Mouse (Mus musculus): ENCODE results near the gene Cd300a. TPM values are rescaled to one million over a fixed set of nuclear protein-coding genes. Genes with fewer than 3 reads are reported as not detected.

Gene Cd300a
- polyA plus RNA-seq, 1 experiment from 2014 or later = 0.84 TPM

DNA sequence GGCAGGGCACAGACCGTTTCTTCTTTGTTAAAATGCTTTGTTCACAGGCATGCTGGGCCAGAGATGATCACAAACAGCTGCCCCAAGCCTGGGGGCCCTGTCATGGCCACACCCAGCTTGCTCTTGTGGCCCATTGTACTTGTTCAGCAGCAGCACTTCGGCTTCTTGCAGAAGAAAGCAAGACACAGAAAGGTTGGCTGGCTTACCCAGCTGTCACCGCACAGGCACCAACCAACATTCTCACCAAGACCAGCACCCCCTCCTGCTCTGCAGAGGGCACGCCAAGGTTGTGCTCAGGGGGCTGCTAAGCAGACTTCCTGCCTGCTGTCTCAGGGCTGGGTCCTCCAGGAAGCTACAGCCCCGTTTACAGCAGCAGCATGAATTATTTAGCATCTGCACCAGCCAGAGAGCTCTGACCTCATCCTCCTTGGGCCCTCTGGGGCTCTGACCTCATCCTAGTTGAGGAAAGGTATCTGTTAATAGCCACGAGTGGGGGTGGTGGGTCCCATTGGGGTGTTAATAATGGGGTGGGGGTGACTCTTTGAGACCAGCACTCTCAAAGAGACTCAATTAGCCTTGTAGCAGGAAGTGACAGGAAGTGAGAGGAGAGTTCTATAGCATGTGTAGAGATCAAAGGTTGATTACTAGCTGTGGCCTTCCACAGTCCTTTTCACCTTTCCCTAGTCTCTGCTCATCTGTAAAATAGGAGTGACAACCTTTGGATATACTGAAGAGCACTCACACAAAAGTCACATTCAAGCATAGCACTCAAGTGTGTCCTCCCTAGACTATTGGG is 16.6 kb upstream of the Cd300a start:
- Histone ChIP-seq H3K4me3 (ENCODE audit: low read depth, low read length) (no peak overlapping the region), H3K9me3 (replicated peaks; ENCODE audit: control insufficient read depth, low read length) (no peaks in the 10 kb centered on the region), H3K36me3 (ENCODE audit: control insufficient read depth, insufficient read depth, low read length) (peaks cover 7% of the 10 kb centered on the region; the same call in 1 of the 2 replicates), H3K27me3 (ENCODE audit: control insufficient read depth, insufficient read depth, low read length) (no peaks in the 10 kb centered on the region), H3K4me2 (no peak overlapping the region), H3K27ac (ENCODE audit: low read depth, low read length) (peak overlapping the region; percentile 23), H3K4me1 (ENCODE audit: control insufficient read depth, insufficient read depth, low read length) (peaks cover 22% of the 10 kb centered on the region), H3K9ac (ENCODE audit: low read depth, low read length) (no peak overlapping the region; the same call in 1 of the 2 replicates)
- ATAC-seq (replicated peaks; ENCODE audit: insufficient number of reproducible peaks, low FRiP score, low TSS enrichment) = no peak
- WGBS (ENCODE audit: insufficient replicate concordance) = 20% methylated on average over 6 of the region's 6 CpGs

DNA sequence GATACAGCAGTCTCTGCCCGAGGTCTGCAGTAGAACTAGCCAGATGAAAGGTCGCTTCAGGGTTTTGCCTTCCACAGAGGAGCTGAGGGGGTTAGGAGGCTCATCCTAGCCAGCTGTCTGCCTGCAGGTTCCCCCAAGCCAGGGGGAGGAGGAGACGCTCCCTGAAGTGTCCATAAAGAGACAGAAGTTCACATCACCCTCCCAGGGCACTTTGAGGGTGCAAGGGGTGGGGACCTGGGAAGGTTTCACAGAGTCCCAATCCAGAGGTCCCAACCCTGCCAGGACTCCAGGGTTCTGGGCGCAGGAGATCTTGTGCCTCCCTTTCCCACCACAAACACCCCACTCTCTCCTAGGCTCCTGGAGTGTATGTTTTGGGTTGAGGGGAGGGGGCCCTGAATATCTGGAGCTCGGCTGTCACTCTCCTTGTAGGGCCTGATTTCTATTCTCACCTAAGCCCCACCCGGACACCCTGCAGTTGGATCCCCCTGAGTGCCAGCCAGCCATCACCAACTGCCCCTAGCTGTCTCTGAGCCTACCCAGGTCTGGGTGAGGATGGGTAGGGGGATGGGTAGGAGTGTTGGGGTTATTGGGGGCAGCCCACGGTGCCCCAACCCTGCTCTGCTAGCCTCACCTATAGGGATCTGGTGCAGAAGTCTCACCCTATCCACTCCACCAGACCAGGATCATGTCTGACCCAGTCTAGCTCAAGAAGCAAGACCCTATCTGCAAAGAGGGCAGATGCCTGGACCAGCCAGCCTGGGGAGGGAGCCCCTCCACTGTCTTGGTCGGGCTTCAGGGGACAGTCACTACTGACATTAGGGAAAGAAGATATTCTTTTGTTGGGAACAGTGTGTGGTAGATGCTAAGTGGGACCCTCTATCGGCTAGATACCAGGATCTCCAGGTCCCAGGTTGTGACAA is 15.4 kb upstream of the Cd300a start:
- Histone ChIP-seq H3K27ac (ENCODE audit: low read depth, low read length) (no peak overlapping the region), H3K9ac (ENCODE audit: low read depth, low read length) (no peak overlapping the region), H3K9me3 (replicated peaks; ENCODE audit: control insufficient read depth, low read length) (no peaks in the 10 kb centered on the region), H3K4me1 (ENCODE audit: control insufficient read depth, insufficient read depth, low read length) (peaks cover 22% of the 10 kb centered on the region), H3K4me2 (no peak overlapping the region), H3K4me3 (ENCODE audit: low read depth, low read length) (no peak overlapping the region), H3K36me3 (ENCODE audit: control insufficient read depth, insufficient read depth, low read length) (peaks cover 3% of the 10 kb centered on the region; the same call in 1 of the 2 replicates), H3K27me3 (ENCODE audit: control insufficient read depth, insufficient read depth, low read length) (no peaks in the 10 kb centered on the region)
- WGBS (ENCODE audit: insufficient replicate concordance) = 41% methylated on average over 9 of the region's 9 CpGs
- no peak for ATAC-seq (replicated peaks; ENCODE audit: insufficient number of reproducible peaks, low FRiP score, low TSS enrichment)

DNA sequence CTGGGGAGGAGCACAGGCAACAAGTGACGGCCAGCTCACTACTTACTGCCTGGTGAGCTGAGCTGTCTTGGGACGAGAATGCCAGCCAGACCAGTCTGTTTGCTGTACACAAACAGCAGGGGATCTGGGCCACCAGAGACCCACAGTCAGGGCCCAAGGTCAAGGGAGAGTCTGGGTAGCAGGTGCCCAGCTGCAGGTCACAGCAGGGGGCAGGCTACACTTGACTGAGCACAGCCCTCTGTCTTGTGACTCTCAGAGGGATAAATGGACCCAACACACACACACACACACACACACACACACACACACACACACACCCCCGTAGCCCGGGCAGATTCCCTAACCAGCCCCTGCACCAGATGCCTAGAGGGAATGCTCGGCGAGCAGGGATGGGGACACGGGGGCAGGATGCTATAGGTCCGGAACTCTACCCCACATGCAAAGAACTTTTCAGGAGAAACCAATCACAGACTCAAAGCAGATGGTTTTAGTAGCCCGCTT is 14.5 kb upstream of the Cd300a start:
- peaks cover 22% of the 10 kb centered on the region for H3K4me1 ChIP-seq (ENCODE audit: control insufficient read depth, insufficient read depth, low read length)
- H3K4me3 ChIP-seq (ENCODE audit: low read depth, low read length) = no peak overlapping the region
- H3K9ac ChIP-seq (ENCODE audit: low read depth, low read length) = no peak overlapping the region
- no peaks in the 10 kb centered on the region for H3K9me3 ChIP-seq (replicated peaks; ENCODE audit: control insufficient read depth, low read length)
- peaks cover 1% of the 10 kb centered on the region; the same call in 1 of the 2 replicates for H3K36me3 ChIP-seq (ENCODE audit: control insufficient read depth, insufficient read depth, low read length)
- WGBS (ENCODE audit: insufficient replicate concordance) = 15% methylated on average over 9 of the region's 9 CpGs
- no peak for ATAC-seq (replicated peaks; ENCODE audit: insufficient number of reproducible peaks, low FRiP score, low TSS enrichment)
- H3K27ac ChIP-seq (ENCODE audit: low read depth, low read length) = no peak overlapping the region
- no peak overlapping the region for H3K4me2 ChIP-seq
- H3K27me3 ChIP-seq (ENCODE audit: control insufficient read depth, insufficient read depth, low read length) = no peaks in the 10 kb centered on the region

GRCm38 (mm10) chr11:114876176-114876575 is 13.7 kb upstream of the Cd300a start:
- Histone ChIP-seq H3K9me3 (replicated peaks; ENCODE audit: control insufficient read depth, low read length) (no peaks in the 10 kb centered on the region), H3K27ac (ENCODE audit: low read depth, low read length) (no peak overlapping the region), H3K9ac (ENCODE audit: low read depth, low read length) (no peak overlapping the region), H3K4me3 (ENCODE audit: low read depth, low read length) (no peak overlapping the region), H3K36me3 (ENCODE audit: control insufficient read depth, insufficient read depth, low read length) (no peaks in the 10 kb centered on the region), H3K4me2 (no peak overlapping the region), H3K27me3 (ENCODE audit: control insufficient read depth, insufficient read depth, low read length) (no peaks in the 10 kb centered on the region), H3K4me1 (ENCODE audit: control insufficient read depth, insufficient read depth, low read length) (peaks cover 22% of the 10 kb centered on the region)
- ATAC-seq (replicated peaks; ENCODE audit: insufficient number of reproducible peaks, low FRiP score, low TSS enrichment) = no peak
- WGBS (ENCODE audit: insufficient replicate concordance) = 45% methylated on average over 7 of the region's 7 CpGs

GRCm38 (mm10) chr11:114876621-114877020 is 13.2 kb upstream of the Cd300a start:
- Histone ChIP-seq H3K4me1 (ENCODE audit: control insufficient read depth, insufficient read depth, low read length) (peaks cover 22% of the 10 kb centered on the region), H3K4me3 (ENCODE audit: low read depth, low read length) (no peak overlapping the region), H3K9me3 (replicated peaks; ENCODE audit: control insufficient read depth, low read length) (no peaks in the 10 kb centered on the region), H3K4me2 (no peak overlapping the region), H3K27ac (ENCODE audit: low read depth, low read length) (no peak overlapping the region), H3K36me3 (ENCODE audit: control insufficient read depth, insufficient read depth, low read length) (no peaks in the 10 kb centered on the region), H3K27me3 (ENCODE audit: control insufficient read depth, insufficient read depth, low read length) (no peaks in the 10 kb centered on the region), H3K9ac (ENCODE audit: low read depth, low read length) (no peak overlapping the region)
- ATAC-seq (replicated peaks; ENCODE audit: insufficient number of reproducible peaks, low FRiP score, low TSS enrichment) = no peak
- 42% methylated on average over 2 of the region's 2 CpGs for WGBS (ENCODE audit: insufficient replicate concordance)

DNA sequence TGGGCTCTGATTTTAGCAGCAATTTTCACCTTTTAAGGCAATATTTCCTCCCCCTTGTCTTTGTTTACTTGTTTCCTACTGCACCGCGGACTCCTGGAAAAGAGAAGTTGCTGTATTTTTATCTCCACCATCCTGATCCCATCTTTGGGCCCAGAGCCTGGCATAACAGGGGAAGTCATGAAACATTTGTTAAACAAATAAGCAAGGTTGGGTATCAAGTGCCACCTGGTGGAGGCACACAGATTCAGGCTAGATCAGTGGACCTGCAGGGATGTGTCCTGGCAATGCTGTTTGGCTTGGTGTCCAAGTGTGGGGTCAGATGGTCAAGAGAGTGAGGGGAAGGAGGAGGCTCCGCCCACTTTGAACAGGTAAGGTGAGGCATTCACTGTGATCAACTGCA is 12.7 kb upstream of the Cd300a start:
- no peaks in the 10 kb centered on the region for H3K9me3 ChIP-seq (replicated peaks; ENCODE audit: control insufficient read depth, low read length)
- WGBS (ENCODE audit: insufficient replicate concordance) = 38% methylated on average over 3 of the region's 3 CpGs
- no peak overlapping the region for H3K4me3 ChIP-seq (ENCODE audit: low read depth, low read length)
- no peak overlapping the region for H3K9ac ChIP-seq (ENCODE audit: low read depth, low read length)
- H3K4me2 ChIP-seq = no peak overlapping the region
- H3K27ac ChIP-seq (ENCODE audit: low read depth, low read length) = no peak overlapping the region
- peaks cover 22% of the 10 kb centered on the region for H3K4me1 ChIP-seq (ENCODE audit: control insufficient read depth, insufficient read depth, low read length)
- no peak for ATAC-seq (replicated peaks; ENCODE audit: insufficient number of reproducible peaks, low FRiP score, low TSS enrichment)
- no peaks in the 10 kb centered on the region for H3K27me3 ChIP-seq (ENCODE audit: control insufficient read depth, insufficient read depth, low read length)
- H3K36me3 ChIP-seq (ENCODE audit: control insufficient read depth, insufficient read depth, low read length) = no peaks in the 10 kb centered on the region

GRCm38 (mm10) chr11:114879666-114880065 is 10.2 kb upstream of the Cd300a start:
- Histone ChIP-seq H3K4me1 (ENCODE audit: control insufficient read depth, insufficient read depth, low read length) (peaks cover 13% of the 10 kb centered on the region), H3K36me3 (ENCODE audit: control insufficient read depth, insufficient read depth, low read length) (no peaks in the 10 kb centered on the region), H3K4me3 (ENCODE audit: low read depth, low read length) (no peak overlapping the region), H3K27ac (ENCODE audit: low read depth, low read length) (no peak overlapping the region), H3K27me3 (ENCODE audit: control insufficient read depth, insufficient read depth, low read length) (no peaks in the 10 kb centered on the region), H3K9me3 (replicated peaks; ENCODE audit: control insufficient read depth, low read length) (no peaks in the 10 kb centered on the region), H3K4me2 (no peak overlapping the region), H3K9ac (ENCODE audit: low read depth, low read length) (no peak overlapping the region)
- no peak for ATAC-seq (replicated peaks; ENCODE audit: insufficient number of reproducible peaks, low FRiP score, low TSS enrichment)
- WGBS (ENCODE audit: insufficient replicate concordance) = 70% methylated on average over 2 of the region's 2 CpGs

- Histone ChIP-seq H3K9me3 (replicated peaks; ENCODE audit: control insufficient read depth, low read length) (no peaks in the 10 kb centered on the region), H3K4me1 (ENCODE audit: control insufficient read depth, insufficient read depth, low read length) (peaks cover 7% of the 10 kb centered on the region), H3K27ac (ENCODE audit: low read depth, low read length) (no peak overlapping the region), H3K27me3 (ENCODE audit: control insufficient read depth, insufficient read depth, low read length) (no peaks in the 10 kb centered on the region), H3K4me3 (ENCODE audit: low read depth, low read length) (no peak overlapping the region), H3K4me2 (no peak overlapping the region), H3K9ac (ENCODE audit: low read depth, low read length) (no peak overlapping the region), H3K36me3 (ENCODE audit: control insufficient read depth, insufficient read depth, low read length) (no peaks in the 10 kb centered on the region)
- ATAC-seq (replicated peaks; ENCODE audit: insufficient number of reproducible peaks, low FRiP score, low TSS enrichment) = no peak
Measured at GRCm38 (mm10) chr11:114880185-114880584, 9.7 kb upstream of the Cd300a start.

All from heart, embryonic 11.5 days (tissue).